Mouse (Mus musculus): ENCODE measurements around the gene Mmd2.

- TF ChIP-seq CTCF (IDR thresholded peaks at IDR 0.05; ENCODE audit: low read depth, low read length) (no peak), POLR2A (IDR thresholded peaks at IDR 0.05; ENCODE audit: insufficient read depth, low read length) (no peak), EP300 (IDR thresholded peaks at IDR 0.05; ENCODE audit: insufficient read depth, low read depth, low read length) (no peak)
These were observed 5.9 kb upstream of the Mmd2 start for GRCm38 (mm10) chr5:142614513-142614912.
